Mouse (Mus musculus) liver, embryonic 12.5 days (tissue): ENCODE measurements around the gene Emilin1. TPM values are rescaled to one million over a fixed set of nuclear protein-coding genes. Genes with fewer than 3 reads are reported as not detected.

Source experiments
- ATAC-seq: fragments of 200-750 bp; cut with Nextera tagmentation; 2 replicates; pipeline ENCODE4 v1.8.0; 2017; ENCODE audit warnings: moderate number of reproducible peaks, mild to moderate bottlenecking, moderate library complexity
- H3K27ac ChIP-seq: fragments of 300-500 bp; sonication (generic); 2 replicates; pipeline ENCODE4 v1.5.1; 2016; ENCODE audit warnings: mild to moderate bottlenecking
- H3K27me3 ChIP-seq: fragments of 300-500 bp; sonication (generic); replicated peaks from 2 replicates; pipeline ENCODE4 v1.6.1; 2016; ENCODE audit warnings: mild to moderate bottlenecking, moderate library complexity
- H3K36me3 ChIP-seq: fragments of 300-500 bp; sonication (generic); 2 replicates; pipeline ENCODE4 v1.6.1; 2016; ENCODE audit warnings: mild to moderate bottlenecking, moderate library complexity
- H3K4me1 ChIP-seq: fragments of 300-500 bp; sonication (generic); 2 replicates; pipeline ENCODE4 v1.6.1; 2016
- H3K4me2 ChIP-seq: fragments of 300-500 bp; sonication (generic); 2 replicates; pipeline ENCODE4 v1.6.1; 2016; ENCODE audit warnings: mild to moderate bottlenecking, moderate library complexity
- H3K4me3 ChIP-seq: fragments of 300-500 bp; sonication (generic); 2 replicates; pipeline ENCODE4 v1.5.1; 2016; ENCODE audit warnings: mild to moderate bottlenecking, moderate library complexity
- H3K9ac ChIP-seq: fragments of 300-500 bp; sonication (generic); 2 replicates; pipeline ENCODE4 v1.6.1; 2016; ENCODE audit warnings: mild to moderate bottlenecking, moderate library complexity
- H3K9me3 ChIP-seq: fragments of 300-500 bp; sonication (generic); replicated peaks from 2 replicates; pipeline ENCODE4 v1.6.1; 2016; ENCODE audit warnings: mild to moderate bottlenecking, moderate library complexity
- WGBS: fragments of 180-500 bp; shearing (Covaris S2); methylation state at CpG from one replicate; pipeline ENCODE4 v1.1.7; 2016; ENCODE audit not compliant: insufficient replicate concordance; 5-methylcytosine and 5-hydroxymethylcytosine counted together
- polyA plus RNA-seq: library from polyadenylated mRNA; unstranded; fragments of >200 nt; fragmentation: Nextera tagmentation; extraction: Ambion mirVana; gene quantifications from 2 replicates; pipeline ENCODE4 v1.2.1, GENCODE M21; 2016

Gene Emilin1
- 70.0 and 73.6 TPM in 2 replicates for polyA plus RNA-seq

- WGBS = 20% methylated on average over 13 of the region's 13 CpGs
- Histone ChIP-seq H3K4me2 (peak within 1 kb of the TSS; percentile 67), H3K36me3 (peaks cover 17% of the 10 kb centered on the region), H3K27me3 (no peaks in the 10 kb centered on the region), H3K27ac (peak within 1 kb of the TSS; percentile 84), H3K4me3 (peak within 1 kb of the TSS; percentile 55), H3K4me1 (peaks cover 94% of the 10 kb centered on the region), H3K9me3 (no peaks in the 10 kb centered on the region), H3K9ac (peak within 1 kb of the TSS; percentile 60)
- ATAC-seq = peak; percentile 39
These were observed at the start of gene Emilin1 for GRCm38 (mm10) chr5:30913060-30913841. TSS of gene Emilin1 (plus strand) at chr5:30913402.

GRCm38 (mm10) chr5:30863852-30864251 is 49.4 kb upstream of the Emilin1 start:
- Histone ChIP-seq H3K4me1 (peaks cover 9% of the 10 kb centered on the region), H3K27ac (no peak overlapping the region), H3K4me2 (no peak overlapping the region), H3K4me3 (no peak overlapping the region), H3K9ac (no peak overlapping the region), H3K9me3 (no peaks in the 10 kb centered on the region), H3K27me3 (peaks cover 19% of the 10 kb centered on the region), H3K36me3 (no peaks in the 10 kb centered on the region)
- WGBS = 27% methylated on average over 4 of the region's 4 CpGs
- peak; percentile 65 for ATAC-seq

- H3K4me1 ChIP-seq = peaks cover 13% of the 10 kb centered on the region
- H3K4me3 ChIP-seq = no peak overlapping the region
- ATAC-seq = 0 out of 2 replicates have a peak, but pooled peaks have one; percentile 10
- no peaks in the 10 kb centered on the region for H3K9me3 ChIP-seq
- peaks cover 19% of the 10 kb centered on the region for H3K27me3 ChIP-seq
- 30% methylated on average over 15 of the region's 15 CpGs for WGBS
- H3K27ac ChIP-seq = no peak overlapping the region
- H3K9ac ChIP-seq = no peak overlapping the region
- H3K36me3 ChIP-seq = no peaks in the 10 kb centered on the region
- H3K4me2 ChIP-seq = peak overlapping the region; percentile 18; the same call in 1 of the 2 replicates
These were observed 48.9 kb upstream of the Emilin1 start for GRCm38 (mm10) chr5:30864322-30864721.

GRCm38 (mm10) chr5:30866871-30867270 is 46.3 kb upstream of the Emilin1 start:
- Histone ChIP-seq H3K9me3 (no peaks in the 10 kb centered on the region), H3K27ac (no peak overlapping the region), H3K27me3 (peaks cover 19% of the 10 kb centered on the region), H3K4me2 (no peak overlapping the region), H3K36me3 (peaks cover 14% of the 10 kb centered on the region), H3K4me1 (peaks cover 28% of the 10 kb centered on the region), H3K4me3 (no peak overlapping the region), H3K9ac (no peak overlapping the region)
- ATAC-seq = no peak
- WGBS = 57% methylated on average over 3 of the region's 3 CpGs

- H3K4me2 ChIP-seq = peak within 1 kb of the TSS; percentile 89; the same call in 1 of the 2 replicates
- no peak within 1 kb of the TSS for H3K4me3 ChIP-seq
- H3K9me3 ChIP-seq = no peaks in the 10 kb centered on the region
- peaks cover 22% of the 10 kb centered on the region for H3K36me3 ChIP-seq
- no peak within 1 kb of the TSS for H3K9ac ChIP-seq
- WGBS = 80% methylated on average over 3 of the region's 3 CpGs
- peaks cover 28% of the 10 kb centered on the region for H3K4me1 ChIP-seq
- H3K27me3 ChIP-seq = peaks cover 14% of the 10 kb centered on the region
- H3K27ac ChIP-seq = no peak within 1 kb of the TSS
- ATAC-seq = no peak
These were observed 45.5 kb upstream of the Emilin1 start, which contains the start of gene Tmem214 for GRCm38 (mm10) chr5:30867712-30868111. TSS of gene Tmem214 (plus strand) at chr5:30868012.

- Histone ChIP-seq H3K36me3 (peaks cover 35% of the 10 kb centered on the region), H3K9ac (peak overlapping the region; percentile 93), H3K4me3 (peak overlapping the region; percentile 95), H3K4me1 (peaks cover 24% of the 10 kb centered on the region), H3K4me2 (peak overlapping the region; percentile 89), H3K9me3 (no peaks in the 10 kb centered on the region), H3K27ac (0 out of 2 replicates have a peak overlapping the region, but pooled peaks have one; percentile 76), H3K27me3 (0 out of 2 replicates have a peak, but pooled peaks cover 7% of the 10 kb centered on the region)
- WGBS = 19% methylated on average over 9 of the region's 9 CpGs
- ATAC-seq = no peak
These were observed 44.2 kb upstream of the Emilin1 start for GRCm38 (mm10) chr5:30868981-30869380.

- peak overlapping the region; percentile 95 for H3K4me3 ChIP-seq
- ATAC-seq = peak; percentile 95
- H3K36me3 ChIP-seq = peaks cover 41% of the 10 kb centered on the region
- peak overlapping the region; percentile 93 for H3K9ac ChIP-seq
- peak overlapping the region; percentile 89 for H3K4me2 ChIP-seq
- peak overlapping the region; percentile 76 for H3K27ac ChIP-seq
- WGBS = 2% methylated on average over 58 of the region's 63 CpGs
- peaks cover 20% of the 10 kb centered on the region for H3K4me1 ChIP-seq
- H3K9me3 ChIP-seq = no peaks in the 10 kb centered on the region
- 0 out of 2 replicates have a peak, but pooled peaks cover 1% of the 10 kb centered on the region for H3K27me3 ChIP-seq
These were observed 43.6 kb upstream of the Emilin1 start for GRCm38 (mm10) chr5:30869405-30870130.

- Histone ChIP-seq H3K9me3 (no peaks in the 10 kb centered on the region), H3K27me3 (no peaks in the 10 kb centered on the region), H3K4me3 (peak overlapping the region; percentile 95), H3K4me1 (peaks cover 20% of the 10 kb centered on the region), H3K4me2 (peak overlapping the region; percentile 89), H3K27ac (peak overlapping the region; percentile 76; the same call in 1 of the 2 replicates), H3K9ac (peak overlapping the region; percentile 93), H3K36me3 (peaks cover 46% of the 10 kb centered on the region)
- 16% methylated on average over 2 of the region's 2 CpGs for WGBS
- ATAC-seq = no peak
These were observed 43.1 kb upstream of the Emilin1 start for GRCm38 (mm10) chr5:30870131-30870406.

GRCm38 (mm10) chr5:30872574-30872973 is 40.6 kb upstream of the Emilin1 start:
- ATAC-seq = no peak
- Histone ChIP-seq H3K27me3 (no peaks in the 10 kb centered on the region), H3K4me1 (peaks cover 20% of the 10 kb centered on the region), H3K9ac (no peak overlapping the region), H3K27ac (no peak overlapping the region), H3K4me2 (no peak overlapping the region), H3K36me3 (peaks cover 71% of the 10 kb centered on the region), H3K9me3 (no peaks in the 10 kb centered on the region), H3K4me3 (no peak overlapping the region)
- 87% methylated on average over 9 of the region's 9 CpGs for WGBS

- no peaks in the 10 kb centered on the region for H3K9me3 ChIP-seq
- H3K9ac ChIP-seq = no peak overlapping the region
- ATAC-seq = no peak
- peaks cover 15% of the 10 kb centered on the region for H3K4me1 ChIP-seq
- H3K27me3 ChIP-seq = no peaks in the 10 kb centered on the region
- WGBS = 83% methylated on average over 7 of the region's 7 CpGs
- peaks cover 77% of the 10 kb centered on the region for H3K36me3 ChIP-seq
- no peak overlapping the region for H3K4me2 ChIP-seq
- no peak overlapping the region for H3K27ac ChIP-seq
- no peak overlapping the region for H3K4me3 ChIP-seq
These were observed 38.8 kb upstream of the Emilin1 start for GRCm38 (mm10) chr5:30874365-30874764.

- Histone ChIP-seq H3K9me3 (no peaks in the 10 kb centered on the region), H3K9ac (no peak overlapping the region), H3K36me3 (peaks cover 45% of the 10 kb centered on the region), H3K27ac (no peak overlapping the region), H3K27me3 (no peaks in the 10 kb centered on the region), H3K4me2 (no peak overlapping the region), H3K4me1 (no peaks in the 10 kb centered on the region), H3K4me3 (no peak overlapping the region)
- ATAC-seq = no peak
- 61% methylated on average over 6 of the region's 6 CpGs for WGBS
These were observed 34.6 kb upstream of the Emilin1 start for GRCm38 (mm10) chr5:30878616-30879015.

- Histone ChIP-seq H3K9me3 (no peaks in the 10 kb centered on the region), H3K4me2 (no peak overlapping the region), H3K9ac (no peak overlapping the region), H3K27ac (no peak overlapping the region), H3K27me3 (no peaks in the 10 kb centered on the region), H3K36me3 (peaks cover 37% of the 10 kb centered on the region), H3K4me3 (no peak overlapping the region), H3K4me1 (no peaks in the 10 kb centered on the region)
- ATAC-seq = no peak
- WGBS = 69% methylated on average over 5 of the region's 5 CpGs
These were observed 33.8 kb upstream of the Emilin1 start for GRCm38 (mm10) chr5:30879347-30879943.
